Mouse (Mus musculus) E14TG2a.4 (cell line): Measurements from ENCODE around the gene Ppt2.

Experiments used
- H3K27me3 ChIP-seq: 2 replicates; pipeline ENCODE4 v1.6.1; 2014; ENCODE audit warnings: low read length, control low read depth; ENCODE audit not compliant: insufficient read depth
- H3K36me3 ChIP-seq: 2 replicates; pipeline ENCODE4 v1.6.1; 2014; ENCODE audit warnings: low read length, control low read depth; ENCODE audit not compliant: insufficient read depth
- H3K4me1 ChIP-seq: replicated peaks from 2 replicates; pipeline ENCODE4 v1.6.1; 2014; ENCODE audit warnings: low read depth, low read length, control low read depth
- H3K4me3 ChIP-seq: replicated peaks from 2 replicates; pipeline ENCODE4 v1.5.1; 2014; ENCODE audit warnings: mild to moderate bottlenecking, low read length
- H3K9me3 ChIP-seq: 2 replicates; pipeline ENCODE4 v1.6.1; 2014; ENCODE audit warnings: low read length, control low read depth
- CTCF ChIP-seq: conservative IDR thresholded peaks from 2 replicates; pipeline ENCODE4 v1.5.1; 2014; ENCODE audit warnings: low read length
- NANOG ChIP-seq: IDR thresholded peaks from 2 replicates; pipeline ENCODE4 v1.6.1; 2014; ENCODE audit warnings: borderline replicate concordance, low read length, mixed read lengths
- POU5F1 ChIP-seq: IDR thresholded peaks from 2 replicates; pipeline ENCODE4 v1.6.1; 2014; ENCODE audit warnings: low read length, borderline replicate concordance

Gene Ppt2

GRCm38 (mm10) chr17:34658591-34658990 is 30.3 kb upstream of the Ppt2 start:
- peaks cover 25% of the 10 kb centered on the region for H3K36me3 ChIP-seq
- TF ChIP-seq CTCF (no peak), NANOG (no peak), POU5F1 (no peak)

GRCm38 (mm10) chr17:34658145-34658544 is 29.8 kb upstream of the Ppt2 start:
- Histone ChIP-seq H3K4me3 (no peak overlapping the region), H3K4me1 (peaks cover 65% of the 10 kb centered on the region), H3K36me3 (peaks cover 30% of the 10 kb centered on the region), H3K9me3 (no peaks in the 10 kb centered on the region), H3K27me3 (peaks cover 35% of the 10 kb centered on the region)
- TF ChIP-seq POU5F1 (no peak), NANOG (no peak), CTCF (no peak)

More at GRCm38 (mm10) chr17:34658591-34658990, 30.3 kb upstream of the Ppt2 start:
- H3K9me3 ChIP-seq, result no peaks in the 10 kb centered on the region
- peaks cover 61% of the 10 kb centered on the region for H3K4me1 ChIP-seq
- peaks cover 40% of the 10 kb centered on the region for H3K27me3 ChIP-seq
- H3K4me3 ChIP-seq, result no peak overlapping the region

GRCm38 (mm10) chr17:34657271-34657670 is 29.0 kb upstream of the Ppt2 start:
- no peak overlapping the region for H3K4me3 ChIP-seq
- no peak for TF ChIP-seq POU5F1
- TF ChIP-seq CTCF, result no peak
- TF ChIP-seq NANOG, result no peak
- peaks cover 38% of the 10 kb centered on the region for H3K36me3 ChIP-seq
- peaks cover 28% of the 10 kb centered on the region for H3K27me3 ChIP-seq
- no peaks in the 10 kb centered on the region for H3K9me3 ChIP-seq
- peaks cover 63% of the 10 kb centered on the region for H3K4me1 ChIP-seq

GRCm38 (mm10) chr17:34656666-34657065 is 28.4 kb upstream of the Ppt2 start:
- Histone ChIP-seq H3K4me3 (no peak overlapping the region), H3K9me3 (no peaks in the 10 kb centered on the region), H3K4me1 (peaks cover 65% of the 10 kb centered on the region), H3K27me3 (peaks cover 27% of the 10 kb centered on the region), H3K36me3 (peaks cover 44% of the 10 kb centered on the region)
- TF ChIP-seq CTCF (no peak), NANOG (no peak), POU5F1 (no peak)

- H3K36me3 ChIP-seq, result peaks cover 55% of the 10 kb centered on the region
- no peak overlapping the region for H3K4me3 ChIP-seq
- peaks cover 65% of the 10 kb centered on the region for H3K4me1 ChIP-seq
- H3K27me3 ChIP-seq, result peaks cover 21% of the 10 kb centered on the region
- TF ChIP-seq CTCF (no peak), NANOG (no peak), POU5F1 (no peak)
- H3K9me3 ChIP-seq, result no peaks in the 10 kb centered on the region
Observed at GRCm38 (mm10) chr17:34655581-34655991, 27.3 kb upstream of the Ppt2 start.

- Histone ChIP-seq H3K4me3 (no peak overlapping the region), H3K36me3 (peaks cover 60% of the 10 kb centered on the region), H3K9me3 (no peaks in the 10 kb centered on the region), H3K4me1 (peaks cover 64% of the 10 kb centered on the region), H3K27me3 (peaks cover 17% of the 10 kb centered on the region)
- no peak for TF ChIP-seq POU5F1
- no peak for TF ChIP-seq CTCF
- no peak for TF ChIP-seq NANOG
Observed at GRCm38 (mm10) chr17:34655160-34655559, 26.9 kb upstream of the Ppt2 start.

- H3K36me3 ChIP-seq, result peaks cover 67% of the 10 kb centered on the region
- H3K27me3 ChIP-seq, result peaks cover 9% of the 10 kb centered on the region
- peaks cover 59% of the 10 kb centered on the region for H3K4me1 ChIP-seq
- TF ChIP-seq CTCF (no peak), NANOG (no peak), POU5F1 (no peak)
- no peak overlapping the region for H3K4me3 ChIP-seq
- H3K9me3 ChIP-seq, result no peaks in the 10 kb centered on the region
Observed at GRCm38 (mm10) chr17:34654392-34654791, 26.1 kb upstream of the Ppt2 start.

GRCm38 (mm10) chr17:34653746-34654285 is 25.5 kb upstream of the Ppt2 start:
- Histone ChIP-seq H3K36me3 (peaks cover 73% of the 10 kb centered on the region), H3K4me1 (peaks cover 63% of the 10 kb centered on the region), H3K4me3 (no peak overlapping the region), H3K27me3 (peaks cover 4% of the 10 kb centered on the region), H3K9me3 (no peaks in the 10 kb centered on the region)
- TF ChIP-seq CTCF (peak; percentile 91), POU5F1 (no peak)

- no peak overlapping the region for H3K4me3 ChIP-seq
- no peaks in the 10 kb centered on the region for H3K9me3 ChIP-seq
- no peaks in the 10 kb centered on the region for H3K27me3 ChIP-seq
- H3K4me1 ChIP-seq, result peaks cover 72% of the 10 kb centered on the region
- peaks cover 81% of the 10 kb centered on the region for H3K36me3 ChIP-seq
- no peak for TF ChIP-seq CTCF
- TF ChIP-seq POU5F1, result no peak
- TF ChIP-seq NANOG, result no peak
Observed at GRCm38 (mm10) chr17:34652985-34653384, 24.7 kb upstream of the Ppt2 start.
